Mouse (Mus musculus): ENCODE results near the gene Mnx1. TPM values are rescaled to one million over a fixed set of nuclear protein-coding genes. Genes with fewer than 3 reads are reported as not detected.

Mnx1 gene
- total and polyA plus RNA-seq, 3 experiments: 0.11 to 0.21 TPM; not detected in 1

DNA sequence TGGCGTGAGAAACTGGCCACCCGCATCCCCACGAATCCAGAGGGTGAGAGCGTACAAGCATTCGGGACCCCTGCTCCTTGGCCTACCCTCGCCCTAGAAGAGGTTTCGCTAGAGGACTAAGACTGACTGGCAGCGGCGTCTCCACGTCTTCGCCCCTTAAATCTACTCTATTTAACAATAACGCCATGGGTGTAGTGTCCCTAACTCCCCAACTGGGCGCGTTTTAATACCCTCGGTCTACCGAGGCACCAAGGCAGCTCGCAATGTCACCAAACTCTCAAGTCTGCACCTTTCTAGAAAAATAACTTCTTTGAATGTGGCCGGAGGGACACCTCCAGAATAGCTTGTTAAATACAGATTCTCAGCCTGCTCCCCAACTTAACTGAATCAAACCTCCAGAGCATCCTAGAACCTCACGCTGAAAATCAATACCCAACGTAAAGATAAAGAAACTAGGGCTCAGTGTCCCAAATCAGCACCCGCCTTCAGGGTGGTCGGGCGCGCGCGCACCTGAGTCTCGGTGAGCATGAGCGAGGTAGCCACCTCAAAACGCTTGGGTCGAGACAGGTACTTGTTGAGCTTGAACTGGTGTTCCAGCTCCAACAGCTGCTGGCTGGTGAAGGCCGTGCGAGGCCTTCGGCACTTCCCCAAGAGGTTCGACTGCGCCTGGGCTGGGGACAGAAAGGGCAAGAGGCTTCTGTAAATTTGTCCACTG, 3.9 kb downstream of the Mnx1 start:
- no peak for DNase-seq (ENCODE audit: extremely low read depth)
- in situ Hi-C loops (cut with MboI; ENCODE audit: low pct_ligation_motif_present, low pct_unique_long_range_greater_than_20kb, low sequenced_read_pairs) (no loop called here), dilution Hi-C loops (cut with MboI; ENCODE audit: extremely low pct_ligation_motif_present, extremely low pct_unique_long_range_greater_than_20kb, low sequenced_read_pairs) (no loop called here)
- Histone ChIP-seq H3K4me2 (ENCODE audit: insufficient read depth, low read depth, poor library complexity, severe bottlenecking) (no peak overlapping the region), H3K9me3 (replicated peaks; ENCODE audit: low read length) (peaks cover 10% of the 10 kb centered on the region), H3K4me1 (ENCODE audit: control insufficient read depth in 1 of 2, insufficient read depth in 2 of 2) (peaks cover 2 to 14% of the 10 kb centered on the region in 2 experiments; a peak in 2 of 4 replicates), H3K27me3 (replicated peaks) (no peaks in the 10 kb centered on the region), H3K4me3 (replicated peaks in 1 of 3; ENCODE audit: low read depth in 2 of 3, low read length in 2 of 3, poor library complexity in 1 of 3) (no peak overlapping the region), H3K9ac (ENCODE audit: insufficient read depth, low read depth) (no peak overlapping the region), H3K36me3 (replicated peaks in 1 of 2; ENCODE audit: control insufficient read depth in 1 of 2, insufficient read depth in 1 of 2, low read length in 1 of 2) (no peaks in the 10 kb centered on the region), H3K27ac (ENCODE audit: insufficient read depth, low read depth) (no peak overlapping the region), H3K79me2 (replicated peaks; ENCODE audit: control insufficient read depth, extremely low read depth, insufficient read depth, poor library complexity, severe bottlenecking) (no peaks in the 10 kb centered on the region)
- no peak for TF ChIP-seq NELFE (IDR thresholded peaks at IDR 0.05; ENCODE audit: low read depth, low read length)
- TF ChIP-seq NRF1 (IDR thresholded peaks at IDR 0.05; ENCODE audit: low read depth, low read length): no peak
- TF ChIP-seq MEF2A (IDR thresholded peaks at IDR 0.05; ENCODE audit: borderline replicate concordance, low read depth, low read length): no peak
- TF ChIP-seq RAD21 (IDR thresholded peaks at IDR 0.05; ENCODE audit: low read depth, low read length): no peak
- TF ChIP-seq SMC3 (IDR thresholded peaks at IDR 0.05; ENCODE audit: low read depth, low read length): no peak
- no peak for TF ChIP-seq EP300 (IDR thresholded peaks at IDR 0.05; ENCODE audit: low read length)
- TF ChIP-seq POLR2AphosphoS2 (IDR thresholded peaks at IDR 0.05; ENCODE audit: low read depth, low read length): no peak
- no peak for TF ChIP-seq CHD2 (IDR thresholded peaks at IDR 0.05; ENCODE audit: low read length)
- TF ChIP-seq ZMIZ1 (IDR thresholded peaks at IDR 0.05; ENCODE audit: low read depth, low read length): no peak
- no peak for TF ChIP-seq MAFK (IDR thresholded peaks at IDR 0.05; ENCODE audit: insufficient replicate concordance, low read length)
- TF ChIP-seq CTCF (conservative IDR thresholded peaks at IDR 0.05 in 1 of 2, IDR thresholded peaks at IDR 0.05 in 1 of 2; ENCODE audit: low read depth in 2 of 2, low read length in 2 of 2): no peak
- TF ChIP-seq TBP (conservative IDR thresholded peaks at IDR 0.05; ENCODE audit: low read depth, low read length): no peak
- TF ChIP-seq POLR2A (IDR thresholded peaks at IDR 0.05; ENCODE audit: low read depth, low read length): no peak
- TF ChIP-seq HCFC1 (IDR thresholded peaks at IDR 0.05; ENCODE audit: low read depth, low read length): no peak
- TF ChIP-seq E2F4 (IDR thresholded peaks at IDR 0.05; ENCODE audit: insufficient replicate concordance, low read depth, low read length): no peak

DNA sequence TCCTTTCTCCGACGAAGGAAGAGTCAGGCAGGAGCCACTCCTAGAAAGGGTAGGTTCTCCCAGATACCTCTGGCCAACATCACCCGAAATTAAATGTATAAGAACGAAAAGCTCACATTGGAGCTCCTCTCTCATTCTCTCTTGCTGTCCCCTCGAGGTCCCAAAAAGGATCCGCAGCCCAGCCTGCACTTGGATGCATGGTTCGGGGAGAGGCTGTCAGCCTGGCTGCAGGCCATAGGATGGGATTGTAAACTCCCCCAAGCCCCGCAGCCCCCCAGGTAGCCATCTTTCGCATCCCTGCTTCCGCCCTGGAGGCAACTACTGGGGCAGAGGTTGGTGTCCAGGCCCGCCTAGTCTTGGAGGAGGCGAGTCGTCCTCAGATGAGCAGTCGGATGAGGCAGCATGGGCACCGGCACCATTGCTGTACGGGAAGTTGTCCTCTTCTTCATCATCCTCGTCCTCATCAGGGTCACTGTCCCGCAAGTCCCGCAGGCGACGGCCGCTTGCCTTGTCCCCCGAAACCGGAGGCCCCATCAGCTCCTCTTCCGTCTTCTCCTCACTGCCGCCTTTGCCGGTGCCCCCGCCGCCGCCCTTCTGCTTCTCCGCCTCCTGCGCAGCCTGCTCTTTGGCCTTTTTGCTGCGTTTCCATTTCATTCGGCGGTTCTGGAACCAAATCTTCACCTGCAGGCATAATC, 4.6 kb downstream of the Mnx1 start:
- Histone ChIP-seq H3K4me3 (replicated peaks in 1 of 3; ENCODE audit: low read depth in 2 of 3, low read length in 2 of 3, poor library complexity in 1 of 3) (no peak overlapping the region), H3K27ac (ENCODE audit: insufficient read depth, low read depth) (no peak overlapping the region), H3K79me2 (replicated peaks; ENCODE audit: control insufficient read depth, extremely low read depth, insufficient read depth, poor library complexity, severe bottlenecking) (no peaks in the 10 kb centered on the region), H3K4me1 (ENCODE audit: control insufficient read depth in 1 of 2, insufficient read depth in 2 of 2) (peaks cover 2 to 14% of the 10 kb centered on the region in 2 experiments; a peak in 2 of 4 replicates), H3K9me3 (replicated peaks; ENCODE audit: low read length) (peaks cover 9% of the 10 kb centered on the region), H3K27me3 (replicated peaks) (no peaks in the 10 kb centered on the region), H3K9ac (ENCODE audit: insufficient read depth, low read depth) (no peak overlapping the region), H3K4me2 (ENCODE audit: insufficient read depth, low read depth, poor library complexity, severe bottlenecking) (no peak overlapping the region), H3K36me3 (replicated peaks in 1 of 2; ENCODE audit: control insufficient read depth in 1 of 2, insufficient read depth in 1 of 2, low read length in 1 of 2) (no peaks in the 10 kb centered on the region)
- no peak for DNase-seq (ENCODE audit: extremely low read depth)
- dilution Hi-C loops (cut with MboI; ENCODE audit: extremely low pct_ligation_motif_present, extremely low pct_unique_long_range_greater_than_20kb, low sequenced_read_pairs): no loop called here
- in situ Hi-C loops (cut with MboI; ENCODE audit: low pct_ligation_motif_present, low pct_unique_long_range_greater_than_20kb, low sequenced_read_pairs): no loop called here
- TF ChIP-seq KAT2A (IDR thresholded peaks at IDR 0.05; ENCODE audit: insufficient replicate concordance, low read length) (no peak), TCF12 (IDR thresholded peaks at IDR 0.05; ENCODE audit: low read depth, low read length) (no peak), IRF4 (IDR thresholded peaks at IDR 0.05; ENCODE audit: low read depth, low read length) (no peak), USF2 (conservative IDR thresholded peaks at IDR 0.05; ENCODE audit: low read depth, low read length) (no peak), RCOR1 (conservative IDR thresholded peaks at IDR 0.05; ENCODE audit: low read depth, low read length) (no peak), NRF1 (IDR thresholded peaks at IDR 0.05; ENCODE audit: low read depth, low read length) (no peak), CHD1 (IDR thresholded peaks at IDR 0.05; ENCODE audit: low read depth, low read length) (no peak), MAFK (IDR thresholded peaks at IDR 0.05; ENCODE audit: insufficient replicate concordance, low read length) (no peak), PAX5 (IDR thresholded peaks at IDR 0.05; ENCODE audit: low read length) (no peak), EP300 (IDR thresholded peaks at IDR 0.05; ENCODE audit: low read length) (no peak), MXI1 (IDR thresholded peaks at IDR 0.05; ENCODE audit: low read depth, low read length) (no peak)

All from CH12.LX (cell line).